Mouse (Mus musculus) spleen, adult 2 months (tissue): Measurements from ENCODE around the gene Lyst.

Experiments
- CTCF ChIP-seq: fragments of 200-500 bp; IDR thresholded peaks from 2 replicates; pipeline ENCODE4 v1.5.1; 2011; ENCODE audit warnings: mild to moderate bottlenecking, inconsistent platforms; ENCODE audit not compliant: insufficient read depth, insufficient read length, insufficient replicate concordance; ENCODE audit errors: extremely low read depth
- POLR2A ChIP-seq: fragments of 200-500 bp; IDR thresholded peaks from 2 replicates; pipeline ENCODE4 v1.6.1; 2011; ENCODE audit warnings: low read depth, low read length, inconsistent platforms

- TF ChIP-seq POLR2A (no peak), CTCF (no peak)
Measured at GRCm38 (mm10) chr13:13783894-13784419, 193.8 kb downstream of the Lyst start, which contains the start of gene Gng4.
